Mouse (Mus musculus) stomach, embryonic 14.5 days (tissue): ENCODE measurements around the gene Cbfa2t3. TPM values are rescaled to one million over a fixed set of nuclear protein-coding genes. Genes with fewer than 3 reads are reported as not detected.

Experiments
- ATAC-seq: fragments of 200-750 bp; cut with Nextera tagmentation; 2 replicates; pipeline ENCODE4 v1.8.0; 2017; ENCODE audit warnings: low read depth, moderate TSS enrichment; ENCODE audit not compliant: insufficient number of reproducible peaks, insufficient read depth, low FRiP score
- H3K27ac ChIP-seq: fragments of 300-500 bp; sonication (generic); 2 replicates; pipeline ENCODE4 v1.5.1; 2014; ENCODE audit warnings: mild to moderate bottlenecking, low read length, moderate library complexity, mixed read lengths
- H3K27me3 ChIP-seq: fragments of 300-500 bp; sonication (generic); 2 replicates; pipeline ENCODE4 v1.6.1; 2014; ENCODE audit warnings: low read length, control low read depth, mixed read lengths; ENCODE audit not compliant: control insufficient read depth, insufficient read depth
- H3K36me3 ChIP-seq: fragments of 300-500 bp; sonication (generic); 2 replicates; pipeline ENCODE4 v1.6.1; 2014; ENCODE audit warnings: mild to moderate bottlenecking, control low read depth, low read length, moderate library complexity, mixed read lengths; ENCODE audit not compliant: control insufficient read depth, insufficient read depth
- H3K4me1 ChIP-seq: fragments of 300-500 bp; sonication (generic); 2 replicates; pipeline ENCODE4 v1.6.1; 2014; ENCODE audit warnings: low read length, control low read depth, mixed read lengths; ENCODE audit not compliant: control insufficient read depth, insufficient read depth
- H3K4me2 ChIP-seq: fragments of 300-500 bp; sonication (generic); replicated peaks from 2 replicates; pipeline ENCODE4 v1.6.1; 2014; ENCODE audit warnings: low read depth, low read length, control low read depth
- H3K4me3 ChIP-seq: fragments of 300-500 bp; sonication (generic); 2 replicates; pipeline ENCODE4 v1.5.1; 2014; ENCODE audit warnings: low read depth, low read length, control low read depth
- H3K9ac ChIP-seq: fragments of 300-500 bp; sonication (generic); replicated peaks from 2 replicates; pipeline ENCODE4 v1.6.1; 2014; ENCODE audit warnings: low read depth, mild to moderate bottlenecking, control low read depth, low read length, moderate library complexity, mixed read lengths
- H3K9me3 ChIP-seq: fragments of 300-500 bp; sonication (generic); 2 replicates; pipeline ENCODE4 v1.6.1; 2016; ENCODE audit warnings: low read depth, low read length, control low read depth; ENCODE audit not compliant: control insufficient read depth
- WGBS: fragments of 180-500 bp; shearing (Covaris S2); extraction: QIAGEN DNeasy Blood & Tissue Kit; methylation state at CpG from one replicate; pipeline ENCODE4 v1.1.7; 2014; 5-methylcytosine and 5-hydroxymethylcytosine counted together
- polyA plus RNA-seq: library from polyadenylated mRNA; unstranded; fragments of >200 nt; fragmentation: Nextera tagmentation; extraction: Ambion mirVana; gene quantifications from 2 replicates; pipeline ENCODE4 v1.2.1, GENCODE M21; 2014

Cbfa2t3 gene
- polyA plus RNA-seq, 1 experiment from 2014 or later = 4.1 TPM

GRCm38 (mm10) chr8:122604640-122605039 is 94.3 kb downstream of the Cbfa2t3 start:
- Histone ChIP-seq H3K4me2 (no peak overlapping the region), H3K4me1 (no peaks in the 10 kb centered on the region), H3K9me3 (no peaks in the 10 kb centered on the region), H3K9ac (no peak overlapping the region), H3K27ac (no peak overlapping the region), H3K36me3 (no peaks in the 10 kb centered on the region; the same call in 1 of the 2 replicates), H3K4me3 (no peak overlapping the region), H3K27me3 (no peaks in the 10 kb centered on the region)
- no peak for ATAC-seq
- 67% methylated on average over 1 of the region's 1 CpGs for WGBS

- H3K9me3 ChIP-seq = no peaks in the 10 kb centered on the region
- WGBS = 94% methylated on average over 9 of the region's 9 CpGs
- no peak overlapping the region for H3K9ac ChIP-seq
- no peak for ATAC-seq
- H3K4me2 ChIP-seq = no peak overlapping the region
- no peak overlapping the region for H3K4me3 ChIP-seq
- no peaks in the 10 kb centered on the region; the same call in 1 of the 2 replicates for H3K36me3 ChIP-seq
- H3K27ac ChIP-seq = no peak overlapping the region
- H3K4me1 ChIP-seq = no peaks in the 10 kb centered on the region
- no peaks in the 10 kb centered on the region for H3K27me3 ChIP-seq
Measured at GRCm38 (mm10) chr8:122600666-122601065, 98.2 kb downstream of the Cbfa2t3 start.

GRCm38 (mm10) chr8:122596031-122596430 is 102.9 kb downstream of the Cbfa2t3 start:
- 57% methylated on average over 4 of the region's 4 CpGs for WGBS
- no peak for ATAC-seq
- Histone ChIP-seq H3K9me3 (no peaks in the 10 kb centered on the region), H3K27ac (no peak overlapping the region), H3K4me1 (no peaks in the 10 kb centered on the region), H3K4me3 (no peak overlapping the region), H3K36me3 (no peaks in the 10 kb centered on the region; the same call in 1 of the 2 replicates), H3K9ac (no peak overlapping the region), H3K27me3 (no peaks in the 10 kb centered on the region), H3K4me2 (no peak overlapping the region)

DNA sequence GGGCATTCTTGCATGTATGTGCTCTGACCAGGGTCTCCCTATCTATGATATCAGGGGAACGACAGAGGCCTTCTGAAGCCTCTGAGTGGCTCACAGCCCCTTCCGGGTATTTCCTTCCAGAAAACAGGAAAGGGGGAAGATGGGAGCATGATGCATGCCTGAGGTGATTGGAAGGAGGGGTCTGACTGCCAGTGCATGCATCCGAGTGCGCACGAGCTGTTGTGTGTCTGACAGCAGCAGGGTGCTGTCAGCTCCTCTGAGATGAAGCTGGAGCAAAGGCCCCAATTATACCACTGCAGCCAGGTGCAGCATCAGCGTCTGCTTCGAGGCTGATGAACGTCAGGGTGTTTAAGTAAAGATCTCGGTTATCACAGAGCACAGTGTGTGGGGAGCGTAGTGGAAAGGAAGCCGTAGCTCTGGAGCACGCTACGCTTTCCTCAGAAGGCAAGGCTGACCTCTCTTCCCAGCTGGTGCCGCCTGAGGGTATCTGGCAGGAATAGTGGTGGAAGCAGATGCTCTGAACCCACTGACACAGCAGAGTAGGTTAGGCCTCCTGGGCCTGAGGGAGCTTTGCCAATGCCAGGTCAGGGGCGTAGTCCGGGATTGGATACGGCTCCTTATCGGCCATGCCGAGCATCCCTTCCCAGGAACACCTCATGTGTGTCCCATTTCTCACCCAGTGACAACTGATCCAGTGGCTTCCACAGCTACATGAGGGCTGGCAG is 105.0 kb downstream of the Cbfa2t3 start:
- Histone ChIP-seq H3K9ac (no peak overlapping the region), H3K4me1 (no peaks in the 10 kb centered on the region), H3K27me3 (no peaks in the 10 kb centered on the region), H3K4me2 (no peak overlapping the region), H3K4me3 (no peak overlapping the region), H3K9me3 (no peaks in the 10 kb centered on the region), H3K36me3 (no peaks in the 10 kb centered on the region), H3K27ac (no peak overlapping the region)
- ATAC-seq = no peak
- 76% methylated on average over 19 of the region's 19 CpGs for WGBS

- no peaks in the 10 kb centered on the region for H3K4me1 ChIP-seq
- H3K27me3 ChIP-seq = no peaks in the 10 kb centered on the region
- H3K9me3 ChIP-seq = no peaks in the 10 kb centered on the region
- no peak overlapping the region for H3K4me3 ChIP-seq
- no peak overlapping the region for H3K4me2 ChIP-seq
- no peak overlapping the region for H3K27ac ChIP-seq
- ATAC-seq = no peak
- no peaks in the 10 kb centered on the region for H3K36me3 ChIP-seq
- no peak overlapping the region for H3K9ac ChIP-seq
- 62% methylated on average over 12 of the region's 12 CpGs for whole genome bisulfite sequencing
Measured at GRCm38 (mm10) chr8:122593240-122593639, 105.7 kb downstream of the Cbfa2t3 start.

GRCm38 (mm10) chr8:122586749-122587148 is 112.2 kb downstream of the Cbfa2t3 start:
- Histone ChIP-seq H3K4me3 (no peak overlapping the region), H3K27me3 (no peaks in the 10 kb centered on the region), H3K4me2 (no peak overlapping the region), H3K4me1 (no peaks in the 10 kb centered on the region), H3K36me3 (no peaks in the 10 kb centered on the region), H3K27ac (no peak overlapping the region), H3K9ac (no peak overlapping the region), H3K9me3 (no peaks in the 10 kb centered on the region)
- 75% methylated on average over 10 of the region's 10 CpGs for WGBS
- no peak for ATAC-seq

DNA sequence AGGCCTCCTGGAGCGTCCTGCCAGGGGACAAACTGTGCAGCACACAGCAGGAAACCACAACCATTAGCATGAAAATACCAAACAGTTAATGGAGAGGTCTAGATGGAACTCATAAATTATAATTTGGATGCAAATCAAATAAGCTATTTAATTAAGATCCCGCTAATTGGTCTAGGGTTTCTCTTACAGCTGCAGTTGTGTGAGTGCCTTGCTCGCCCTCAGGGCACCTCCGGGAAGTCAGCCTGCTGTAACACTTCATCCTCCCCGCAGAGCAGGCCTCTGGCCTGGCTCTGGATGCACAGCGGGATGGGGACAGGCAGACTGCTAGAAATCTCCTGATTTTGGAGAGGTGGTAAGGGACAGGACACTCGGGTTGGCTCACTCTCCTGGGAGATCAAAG is 112.7 kb downstream of the Cbfa2t3 start:
- Histone ChIP-seq H3K27me3 (no peaks in the 10 kb centered on the region), H3K9me3 (no peaks in the 10 kb centered on the region), H3K36me3 (no peaks in the 10 kb centered on the region), H3K4me1 (peaks cover 1% of the 10 kb centered on the region; the same call in 1 of the 2 replicates), H3K4me3 (no peak overlapping the region), H3K9ac (no peak overlapping the region), H3K27ac (no peak overlapping the region), H3K4me2 (no peak overlapping the region)
- 76% methylated on average over 7 of the region's 7 CpGs for WGBS
- no peak for ATAC-seq

- H3K36me3 ChIP-seq = no peaks in the 10 kb centered on the region
- H3K9me3 ChIP-seq = no peaks in the 10 kb centered on the region
- ATAC-seq = no peak
- no peak overlapping the region for H3K4me2 ChIP-seq
- no peak overlapping the region for H3K9ac ChIP-seq
- H3K27me3 ChIP-seq = no peaks in the 10 kb centered on the region
- WGBS = 40% methylated on average over 14 of the region's 14 CpGs
- H3K4me1 ChIP-seq = peaks cover 4% of the 10 kb centered on the region; the same call in 1 of the 2 replicates
- no peak overlapping the region for H3K4me3 ChIP-seq
- H3K27ac ChIP-seq = no peak overlapping the region
Measured at GRCm38 (mm10) chr8:122585411-122585891, 113.5 kb downstream of the Cbfa2t3 start.

DNA sequence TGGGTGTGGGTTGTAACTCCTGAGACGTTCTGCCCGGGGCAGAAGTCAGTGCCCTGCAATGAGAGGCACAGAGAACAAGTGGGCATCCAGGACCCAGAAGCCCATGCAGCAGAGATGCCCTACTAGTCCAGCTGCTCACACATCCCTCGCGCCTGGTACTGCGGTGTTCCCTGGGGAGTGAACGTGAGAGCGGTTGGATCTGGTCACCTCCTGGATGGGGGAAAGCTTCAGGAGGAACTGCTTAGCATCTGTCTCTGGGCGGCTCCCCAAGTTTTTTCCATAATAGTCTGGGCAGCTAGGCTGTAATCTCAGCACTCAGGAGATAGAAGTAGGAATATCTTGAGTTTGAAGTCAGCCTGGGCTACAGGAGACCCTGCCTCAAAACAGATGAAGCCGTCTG is 113.9 kb downstream of the Cbfa2t3 start:
- no peak for ATAC-seq
- WGBS = 83% methylated on average over 9 of the region's 9 CpGs
- H3K36me3 ChIP-seq = no peaks in the 10 kb centered on the region
- no peak overlapping the region for H3K9ac ChIP-seq
- H3K27me3 ChIP-seq = no peaks in the 10 kb centered on the region
- H3K4me2 ChIP-seq = no peak overlapping the region
- H3K27ac ChIP-seq = no peak overlapping the region
- no peak overlapping the region for H3K4me3 ChIP-seq
- H3K9me3 ChIP-seq = no peaks in the 10 kb centered on the region
- peaks cover 4% of the 10 kb centered on the region; the same call in 1 of the 2 replicates for H3K4me1 ChIP-seq
